Mouse (Mus musculus): ENCODE data around the gene Hmg20b. TPM values are rescaled to one million over a fixed set of nuclear protein-coding genes. Genes with fewer than 3 reads are reported as not detected.
A peak's percentile ranks its signal among the peaks of the same experiment; 100 is the strongest.

Hmg20b gene
- polyA plus RNA-seq, 1 experiment from 2014 or later: 101 TPM

GRCm38 (mm10) chr10:81317273-81317672 lies 33.0 kb downstream of the Hmg20b start:
- Histone ChIP-seq H3K4me3 (peak overlapping the region; percentile 33), H3K27ac (peak overlapping the region; percentile 73)
- no peak for DNase-seq (ENCODE audit: extremely low spot score, low spot score)

GRCm38 (mm10) chr10:81316338-81317060 lies 33.8 kb downstream of the Hmg20b start:
- peaks cover 73% of the 10 kb centered on the region for H3K36me3 ChIP-seq (replicated peaks)

More at GRCm38 (mm10) chr10:81317273-81317672, 33.0 kb downstream of the Hmg20b start:
- Histone ChIP-seq H3K9me3 (no peaks in the 10 kb centered on the region), H3K36me3 (replicated peaks) (peaks cover 68% of the 10 kb centered on the region), H3K27me3 (ENCODE audit: poor library complexity, severe bottlenecking) (0 out of 2 replicates have a peak, but pooled peaks cover 8% of the 10 kb centered on the region), H3K4me1 (peaks cover 58% of the 10 kb centered on the region)
- 9% methylated on average over 20 of the region's 20 CpGs for WGBS

GRCm38 (mm10) chr10:81315587-81315986 lies 34.7 kb downstream of the Hmg20b start:
- H3K36me3 ChIP-seq (replicated peaks): peaks cover 82% of the 10 kb centered on the region
- no peak overlapping the region for H3K27ac ChIP-seq
- 93% methylated on average over 16 of the region's 16 CpGs for WGBS
- H3K27me3 ChIP-seq (ENCODE audit: poor library complexity, severe bottlenecking): 0 out of 2 replicates have a peak, but pooled peaks cover 8% of the 10 kb centered on the region
- no peaks in the 10 kb centered on the region for H3K9me3 ChIP-seq
- H3K4me3 ChIP-seq: no peak overlapping the region
- peaks cover 50% of the 10 kb centered on the region for H3K4me1 ChIP-seq
- DNase-seq (ENCODE audit: extremely low spot score, low spot score): no peak

More at GRCm38 (mm10) chr10:81316338-81317060, 33.8 kb downstream of the Hmg20b start:
- H3K4me1 ChIP-seq: peaks cover 50% of the 10 kb centered on the region
- H3K27ac ChIP-seq: peak overlapping the region; percentile 73
- H3K4me3 ChIP-seq: peak overlapping the region; percentile 33
- 35% methylated on average over 16 of the region's 16 CpGs for WGBS
- 0 out of 2 replicates have a peak, but pooled peaks cover 8% of the 10 kb centered on the region for H3K27me3 ChIP-seq (ENCODE audit: poor library complexity, severe bottlenecking)
- no peaks in the 10 kb centered on the region for H3K9me3 ChIP-seq
- DNase-seq (ENCODE audit: extremely low spot score, low spot score): no peak

GRCm38 (mm10) chr10:81314201-81314600 lies 36.1 kb downstream of the Hmg20b start:
- Histone ChIP-seq H3K27me3 (ENCODE audit: poor library complexity, severe bottlenecking) (0 out of 2 replicates have a peak, but pooled peaks cover 8% of the 10 kb centered on the region), H3K9me3 (no peaks in the 10 kb centered on the region), H3K4me1 (peaks cover 42% of the 10 kb centered on the region), H3K27ac (no peak overlapping the region), H3K36me3 (replicated peaks) (peaks cover 96% of the 10 kb centered on the region), H3K4me3 (no peak overlapping the region)
- no peak for DNase-seq (ENCODE audit: extremely low spot score, low spot score)
- 82% methylated on average over 7 of the region's 7 CpGs for WGBS

- peaks cover 36% of the 10 kb centered on the region for H3K4me1 ChIP-seq
- no peak overlapping the region for H3K4me3 ChIP-seq
- 0 out of 2 replicates have a peak, but pooled peaks cover 8% of the 10 kb centered on the region for H3K27me3 ChIP-seq (ENCODE audit: poor library complexity, severe bottlenecking)
- peaks cover 99% of the 10 kb centered on the region for H3K36me3 ChIP-seq (replicated peaks)
- WGBS: 92% methylated on average over 13 of the region's 13 CpGs
- no peak for DNase-seq (ENCODE audit: extremely low spot score, low spot score)
- no peaks in the 10 kb centered on the region for H3K9me3 ChIP-seq
- no peak overlapping the region for H3K27ac ChIP-seq
Measured at GRCm38 (mm10) chr10:81313581-81313980, 36.7 kb downstream of the Hmg20b start.

GRCm38 (mm10) chr10:81309571-81309970 lies 40.7 kb downstream of the Hmg20b start:
- peaks cover 98% of the 10 kb centered on the region for H3K36me3 ChIP-seq (replicated peaks)
- H3K4me3 ChIP-seq: no peak overlapping the region
- no peak overlapping the region for H3K27ac ChIP-seq
- WGBS: 97% methylated on average over 5 of the region's 5 CpGs
- H3K9me3 ChIP-seq: no peaks in the 10 kb centered on the region
- peaks cover 8% of the 10 kb centered on the region for H3K4me1 ChIP-seq
- H3K27me3 ChIP-seq (ENCODE audit: poor library complexity, severe bottlenecking): no peaks in the 10 kb centered on the region
- DNase-seq (ENCODE audit: extremely low spot score, low spot score): no peak

GRCm38 (mm10) chr10:81306837-81307682 lies 43.2 kb downstream of the Hmg20b start:
- Histone ChIP-seq H3K36me3 (replicated peaks) (peaks cover 84% of the 10 kb centered on the region), H3K9me3 (no peaks in the 10 kb centered on the region), H3K4me3 (no peak overlapping the region), H3K27ac (no peak overlapping the region), H3K4me1 (peaks cover 30% of the 10 kb centered on the region), H3K27me3 (ENCODE audit: poor library complexity, severe bottlenecking) (no peaks in the 10 kb centered on the region)
- 96% methylated on average over 21 of the region's 21 CpGs for whole genome bisulfite sequencing
- no peak for DNase-seq (ENCODE audit: extremely low spot score, low spot score)

GRCm38 (mm10) chr10:81306173-81306668 lies 44.1 kb downstream of the Hmg20b start:
- Histone ChIP-seq H3K4me3 (no peak overlapping the region), H3K27me3 (ENCODE audit: poor library complexity, severe bottlenecking) (no peaks in the 10 kb centered on the region), H3K27ac (no peak overlapping the region), H3K36me3 (replicated peaks) (peaks cover 79% of the 10 kb centered on the region), H3K9me3 (no peaks in the 10 kb centered on the region), H3K4me1 (peaks cover 37% of the 10 kb centered on the region)
- DNase-seq (ENCODE audit: extremely low spot score, low spot score): no peak
- 93% methylated on average over 12 of the region's 12 CpGs for WGBS

- Histone ChIP-seq H3K36me3 (replicated peaks) (peaks cover 73% of the 10 kb centered on the region), H3K4me3 (no peak overlapping the region), H3K4me1 (peaks cover 43% of the 10 kb centered on the region), H3K9me3 (no peaks in the 10 kb centered on the region), H3K27me3 (ENCODE audit: poor library complexity, severe bottlenecking) (no peaks in the 10 kb centered on the region), H3K27ac (no peak overlapping the region)
- WGBS: 94% methylated on average over 14 of the region's 14 CpGs
- DNase-seq (ENCODE audit: extremely low spot score, low spot score): no peak
Measured at GRCm38 (mm10) chr10:81305663-81306062, 44.6 kb downstream of the Hmg20b start.

- WGBS: 27% methylated on average over 8 of the region's 9 CpGs
- H3K9me3 ChIP-seq: no peaks in the 10 kb centered on the region
- H3K27me3 ChIP-seq (ENCODE audit: poor library complexity, severe bottlenecking): no peaks in the 10 kb centered on the region
- no peak overlapping the region for H3K4me3 ChIP-seq
- H3K27ac ChIP-seq: peak overlapping the region; percentile 44; the same call in 1 of the 2 replicates
- H3K36me3 ChIP-seq (replicated peaks): peaks cover 64% of the 10 kb centered on the region
- DNase-seq (ENCODE audit: extremely low spot score, low spot score): peak; percentile 57
- peaks cover 52% of the 10 kb centered on the region for H3K4me1 ChIP-seq
Measured at GRCm38 (mm10) chr10:81304597-81305238, 45.6 kb downstream of the Hmg20b start.

- Histone ChIP-seq H3K9me3 (no peaks in the 10 kb centered on the region), H3K27ac (0 out of 2 replicates have a peak overlapping the region, but pooled peaks have one; percentile 53), H3K4me1 (peaks cover 57% of the 10 kb centered on the region), H3K4me3 (peak overlapping the region; percentile 2; the same call in 1 of the 2 replicates), H3K36me3 (replicated peaks) (peaks cover 54% of the 10 kb centered on the region), H3K27me3 (ENCODE audit: poor library complexity, severe bottlenecking) (no peaks in the 10 kb centered on the region)
- 84% methylated on average over 7 of the region's 7 CpGs for WGBS
- DNase-seq (ENCODE audit: extremely low spot score, low spot score): no peak
Measured at GRCm38 (mm10) chr10:81303761-81304160, 46.5 kb downstream of the Hmg20b start.

GRCm38 (mm10) chr10:81303258-81303657 lies 47.0 kb downstream of the Hmg20b start:
- Histone ChIP-seq H3K36me3 (replicated peaks) (peaks cover 54% of the 10 kb centered on the region), H3K27me3 (ENCODE audit: poor library complexity, severe bottlenecking) (no peaks in the 10 kb centered on the region), H3K4me1 (peaks cover 60% of the 10 kb centered on the region), H3K9me3 (no peaks in the 10 kb centered on the region), H3K27ac (peak overlapping the region; percentile 53; the same call in 1 of the 2 replicates), H3K4me3 (peak overlapping the region; percentile 2; the same call in 1 of the 2 replicates)
- DNase-seq (ENCODE audit: extremely low spot score, low spot score): no peak
- 84% methylated on average over 10 of the region's 10 CpGs for WGBS

Measured in forebrain, embryonic 10.5 days (tissue).